Mouse (Mus musculus): ENCODE measurements at regions not wholly inside any gene's neighbourhood (a gene's known extent, or its start where the extent isn't known, plus 50 kb on each side); places are given as distances from the start of the nearest gene placed in this dataset.

DNA sequence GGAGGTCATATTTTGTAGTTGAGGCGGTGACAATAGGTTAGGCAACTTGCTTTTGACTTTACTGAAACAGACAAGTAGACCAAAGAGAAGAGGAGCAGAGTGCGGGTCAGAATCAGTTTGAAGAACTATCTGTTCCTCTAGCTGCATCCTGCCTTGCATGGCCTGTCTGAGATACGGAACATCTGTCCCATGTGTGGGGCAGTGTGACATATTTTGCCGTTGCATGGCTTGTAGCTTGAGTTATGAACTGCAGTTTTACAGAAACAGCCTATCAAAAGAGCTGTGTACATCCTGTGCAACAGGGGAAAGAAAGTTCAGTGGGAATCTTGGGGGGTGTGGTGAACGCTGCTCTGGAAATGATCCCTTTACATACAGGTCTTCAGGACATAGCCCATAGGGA is 718.9 kb upstream of the Igfbp3 start:
- no peak for TF ChIP-seq POLR2A (IDR thresholded peaks at IDR 0.05; ENCODE audit: insufficient read length, low read depth)
- TF ChIP-seq MAX (IDR thresholded peaks at IDR 0.05; ENCODE audit: low read depth): no peak
- TF ChIP-seq SRF (IDR thresholded peaks at IDR 0.05; ENCODE audit: control insufficient read depth, insufficient read length, low read depth): no peak
- TF ChIP-seq USF1 (IDR thresholded peaks at IDR 0.05; ENCODE audit: low read depth): no peak
- TF ChIP-seq MYOD1 (IDR thresholded peaks at IDR 0.05; ENCODE audit: control insufficient read depth in 1 of 3, insufficient read length in 2 of 3, low read depth in 2 of 3): no peak
- no peak for TF ChIP-seq TCF12 (IDR thresholded peaks at IDR 0.05; ENCODE audit: insufficient read depth, poor library complexity, severe bottlenecking)
- no peak for TF ChIP-seq MYOG (IDR thresholded peaks at IDR 0.05; ENCODE audit: control insufficient read depth in 1 of 3, insufficient read depth in 1 of 3, insufficient read length in 2 of 3, low read depth in 2 of 3)
- no peak for TF ChIP-seq TCF3 (IDR thresholded peaks at IDR 0.05; ENCODE audit: insufficient read length, low read depth)
- TF ChIP-seq E2F4 (IDR thresholded peaks at IDR 0.05; ENCODE audit: insufficient read depth): no peak

All from myocyte (in vitro differentiated cells).